Mouse (Mus musculus) heart, postnatal 0 days (tissue): Measurements from ENCODE around the gene Gm10392.

Experiments
- CTCF ChIP-seq: IDR thresholded peaks from 2 replicates; pipeline ENCODE4 v1.5.1; 2016; ENCODE audit warnings: antibody characterized with exemption, control low read depth, low read depth
- EP300 ChIP-seq: IDR thresholded peaks from 2 replicates; pipeline ENCODE4 v1.6.1; 2016; ENCODE audit warnings: antibody characterized with exemption, low read depth

GRCm38 (mm10) chr11:77515637-77516552 lies 3.1 kb downstream of the Gm10392 start, which contains the start of gene Trp53i13:
- TF ChIP-seq CTCF (no peak), EP300 (no peak)
